Mouse (Mus musculus): Measurements from ENCODE around the gene Cop1. TPM values are rescaled to one million over a fixed set of nuclear protein-coding genes. Genes with fewer than 3 reads are reported as not detected.

The Cop1 gene
- polyA plus RNA-seq, 1 experiment from 2014 or later: 19.2 TPM

GRCm38 (mm10) chr1:159290859-159291258, 58.7 kb downstream of the Cop1 start:
- peaks cover 21% of the 10 kb centered on the region for H3K36me3 ChIP-seq
- no peak overlapping the region for H3K27ac ChIP-seq
- H3K4me2 ChIP-seq: no peak overlapping the region
- no peak overlapping the region for H3K4me3 ChIP-seq
- 92% methylated on average over 2 of the region's 2 CpGs for WGBS
- no peak overlapping the region for H3K9ac ChIP-seq
- H3K9me3 ChIP-seq: no peaks in the 10 kb centered on the region
- ATAC-seq (ENCODE audit: insufficient number of reproducible peaks, insufficient read depth, low FRiP score, low TSS enrichment, low read depth): no peak
- H3K4me1 ChIP-seq: no peaks in the 10 kb centered on the region
- H3K27me3 ChIP-seq: no peaks in the 10 kb centered on the region

GRCm38 (mm10) chr1:159301418-159302082, 69.4 kb downstream of the Cop1 start:
- WGBS: 94% methylated on average over 7 of the region's 7 CpGs
- Histone ChIP-seq H3K4me1 (no peaks in the 10 kb centered on the region), H3K9ac (no peak overlapping the region)

GRCm38 (mm10) chr1:159313625-159314024, 81.5 kb downstream of the Cop1 start:
- Histone ChIP-seq H3K36me3 (peaks cover 22% of the 10 kb centered on the region), H3K27ac (no peak overlapping the region), H3K27me3 (no peaks in the 10 kb centered on the region), H3K4me3 (no peak overlapping the region), H3K9me3 (no peaks in the 10 kb centered on the region), H3K4me2 (no peak overlapping the region), H3K9ac (no peak overlapping the region), H3K4me1 (no peaks in the 10 kb centered on the region)
- 77% methylated on average over 2 of the region's 2 CpGs for WGBS
- ATAC-seq (ENCODE audit: insufficient number of reproducible peaks, insufficient read depth, low FRiP score, low TSS enrichment, low read depth): no peak

More at GRCm38 (mm10) chr1:159301418-159302082, 69.4 kb downstream of the Cop1 start:
- H3K4me2 ChIP-seq: no peak overlapping the region
- no peak overlapping the region for H3K4me3 ChIP-seq
- H3K36me3 ChIP-seq: peaks cover 10% of the 10 kb centered on the region
- no peaks in the 10 kb centered on the region for H3K27me3 ChIP-seq
- H3K9me3 ChIP-seq: no peaks in the 10 kb centered on the region
- no peak for ATAC-seq (ENCODE audit: insufficient number of reproducible peaks, insufficient read depth, low FRiP score, low TSS enrichment, low read depth)
- no peak overlapping the region for H3K27ac ChIP-seq

- H3K36me3 ChIP-seq: peaks cover 11% of the 10 kb centered on the region
- no peaks in the 10 kb centered on the region for H3K27me3 ChIP-seq
- no peak overlapping the region for H3K4me3 ChIP-seq
- H3K4me1 ChIP-seq: no peaks in the 10 kb centered on the region
- no peak overlapping the region for H3K4me2 ChIP-seq
- H3K9me3 ChIP-seq: no peaks in the 10 kb centered on the region
- no peak overlapping the region for H3K9ac ChIP-seq
- no peak overlapping the region for H3K27ac ChIP-seq
- 80% methylated on average over 1 of the region's 1 CpGs for WGBS
- no peak for ATAC-seq (ENCODE audit: insufficient number of reproducible peaks, insufficient read depth, low FRiP score, low TSS enrichment, low read depth)
Measured at GRCm38 (mm10) chr1:159322586-159322985, 90.5 kb downstream of the Cop1 start.

GRCm38 (mm10) chr1:159331008-159331407, 98.9 kb downstream of the Cop1 start:
- no peaks in the 10 kb centered on the region for H3K27me3 ChIP-seq

GRCm38 (mm10) chr1:159334157-159334556, 102.0 kb downstream of the Cop1 start:
- H3K27ac ChIP-seq: no peak overlapping the region
- H3K4me2 ChIP-seq: no peak overlapping the region
- no peaks in the 10 kb centered on the region for H3K4me1 ChIP-seq
- H3K9me3 ChIP-seq: no peaks in the 10 kb centered on the region
- ATAC-seq (ENCODE audit: insufficient number of reproducible peaks, insufficient read depth, low FRiP score, low TSS enrichment, low read depth): no peak
- peaks cover 56% of the 10 kb centered on the region for H3K36me3 ChIP-seq
- no peak overlapping the region for H3K4me3 ChIP-seq
- WGBS: 94% methylated on average over 4 of the region's 4 CpGs
- no peaks in the 10 kb centered on the region for H3K27me3 ChIP-seq
- H3K9ac ChIP-seq: no peak overlapping the region

More at GRCm38 (mm10) chr1:159331008-159331407, 98.9 kb downstream of the Cop1 start:
- 84% methylated on average over 4 of the region's 4 CpGs for WGBS
- Histone ChIP-seq H3K27ac (no peak overlapping the region), H3K4me1 (no peaks in the 10 kb centered on the region), H3K9me3 (no peaks in the 10 kb centered on the region), H3K4me2 (no peak overlapping the region), H3K36me3 (peaks cover 48% of the 10 kb centered on the region), H3K4me3 (no peak overlapping the region), H3K9ac (no peak overlapping the region)
- ATAC-seq (ENCODE audit: insufficient number of reproducible peaks, insufficient read depth, low FRiP score, low TSS enrichment, low read depth): no peak

- Histone ChIP-seq H3K9me3 (no peaks in the 10 kb centered on the region), H3K4me2 (no peak overlapping the region), H3K27ac (no peak overlapping the region), H3K4me3 (no peak overlapping the region), H3K4me1 (no peaks in the 10 kb centered on the region), H3K36me3 (peaks cover 37% of the 10 kb centered on the region), H3K27me3 (no peaks in the 10 kb centered on the region), H3K9ac (no peak overlapping the region)
- ATAC-seq (ENCODE audit: insufficient number of reproducible peaks, insufficient read depth, low FRiP score, low TSS enrichment, low read depth): no peak
- 80% methylated on average over 2 of the region's 2 CpGs for WGBS
Measured at GRCm38 (mm10) chr1:159342355-159342754, 110.2 kb downstream of the Cop1 start.

- ATAC-seq (ENCODE audit: insufficient number of reproducible peaks, insufficient read depth, low FRiP score, low TSS enrichment, low read depth): no peak
- no peak overlapping the region for H3K4me3 ChIP-seq
- H3K9ac ChIP-seq: no peak overlapping the region
- H3K4me2 ChIP-seq: no peak overlapping the region
- H3K4me1 ChIP-seq: no peaks in the 10 kb centered on the region
- H3K36me3 ChIP-seq: peaks cover 25% of the 10 kb centered on the region
- 0 out of 2 replicates have a peak, but pooled peaks cover 2% of the 10 kb centered on the region for H3K9me3 ChIP-seq
- no peak overlapping the region for H3K27ac ChIP-seq
- no peaks in the 10 kb centered on the region for H3K27me3 ChIP-seq
- WGBS: 95% methylated on average over 1 of the region's 1 CpGs
Measured at GRCm38 (mm10) chr1:159355027-159355570, 123.0 kb downstream of the Cop1 start.

GRCm38 (mm10) chr1:159358713-159359112, 126.6 kb downstream of the Cop1 start:
- Histone ChIP-seq H3K36me3 (peaks cover 13% of the 10 kb centered on the region; the same call in 1 of the 2 replicates), H3K9me3 (0 out of 2 replicates have a peak, but pooled peaks cover 4% of the 10 kb centered on the region), H3K4me3 (no peak overlapping the region), H3K9ac (no peak overlapping the region), H3K27me3 (no peaks in the 10 kb centered on the region), H3K27ac (no peak overlapping the region), H3K4me2 (no peak overlapping the region), H3K4me1 (no peaks in the 10 kb centered on the region)
- ATAC-seq (ENCODE audit: insufficient number of reproducible peaks, insufficient read depth, low FRiP score, low TSS enrichment, low read depth): no peak
- 67% methylated on average over 5 of the region's 5 CpGs for WGBS

GRCm38 (mm10) chr1:159371881-159372390, 139.8 kb downstream of the Cop1 start:
- no peak overlapping the region for H3K4me3 ChIP-seq
- no peak for ATAC-seq (ENCODE audit: insufficient number of reproducible peaks, insufficient read depth, low FRiP score, low TSS enrichment, low read depth)
- no peaks in the 10 kb centered on the region for H3K9me3 ChIP-seq
- no peaks in the 10 kb centered on the region for H3K27me3 ChIP-seq
- no peak overlapping the region for H3K4me2 ChIP-seq
- no peak overlapping the region for H3K9ac ChIP-seq
- H3K36me3 ChIP-seq: no peaks in the 10 kb centered on the region
- H3K27ac ChIP-seq: no peak overlapping the region
- 66% methylated on average over 4 of the region's 4 CpGs for WGBS
- H3K4me1 ChIP-seq: no peaks in the 10 kb centered on the region

GRCm38 (mm10) chr1:159382218-159382617, 150.1 kb downstream of the Cop1 start:
- Histone ChIP-seq H3K4me1 (no peaks in the 10 kb centered on the region), H3K27ac (no peak overlapping the region), H3K36me3 (no peaks in the 10 kb centered on the region), H3K4me2 (no peak overlapping the region), H3K4me3 (no peak overlapping the region), H3K27me3 (no peaks in the 10 kb centered on the region), H3K9me3 (no peaks in the 10 kb centered on the region), H3K9ac (no peak overlapping the region)
- ATAC-seq (ENCODE audit: insufficient number of reproducible peaks, insufficient read depth, low FRiP score, low TSS enrichment, low read depth): no peak
- 59% methylated on average over 1 of the region's 1 CpGs for WGBS

GRCm38 (mm10) chr1:159382916-159383315, 150.8 kb downstream of the Cop1 start:
- H3K36me3 ChIP-seq: no peaks in the 10 kb centered on the region
- no peaks in the 10 kb centered on the region for H3K4me1 ChIP-seq
- no peak overlapping the region for H3K9ac ChIP-seq
- no peaks in the 10 kb centered on the region for H3K9me3 ChIP-seq
- no peak for ATAC-seq (ENCODE audit: insufficient number of reproducible peaks, insufficient read depth, low FRiP score, low TSS enrichment, low read depth)
- H3K27me3 ChIP-seq: no peaks in the 10 kb centered on the region
- no peak overlapping the region for H3K27ac ChIP-seq
- 88% methylated on average over 2 of the region's 2 CpGs for WGBS
- no peak overlapping the region for H3K4me2 ChIP-seq
- no peak overlapping the region for H3K4me3 ChIP-seq

All from embryonic facial prominence, embryonic 13.5 days (tissue).